Mouse (Mus musculus): ENCODE measurements around the gene Lcor. TPM values are rescaled to one million over a fixed set of nuclear protein-coding genes. Genes with fewer than 3 reads are reported as not detected.

The Lcor gene
- polyA plus RNA-seq, 1 experiment, result 2.9 TPM

DNA sequence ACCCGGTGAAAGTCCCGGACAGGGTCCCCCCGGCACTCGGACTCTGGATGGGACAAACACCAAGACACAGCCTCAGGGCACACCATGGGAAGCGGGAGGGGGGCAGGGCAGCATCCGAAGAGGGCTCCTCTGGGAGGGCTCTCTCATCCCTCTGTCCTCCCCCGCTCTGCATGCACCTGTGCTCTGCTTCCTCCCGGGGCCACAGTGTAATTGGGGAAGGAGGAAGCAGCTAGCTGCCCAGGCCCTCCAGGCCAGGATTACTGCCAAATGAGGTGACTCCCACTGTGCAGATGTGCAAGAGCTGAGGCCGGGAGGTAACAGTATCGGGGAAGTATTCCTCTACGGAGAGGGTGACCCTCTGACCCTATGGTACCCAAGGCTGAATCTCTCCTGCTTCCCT is 118.2 kb downstream of the Lcor start:
- Histone ChIP-seq H3K36me3 (ENCODE audit: control insufficient read depth, insufficient read depth, low read length) (no peaks in the 10 kb centered on the region), H3K27ac (ENCODE audit: insufficient read depth, low read depth, low read length) (no peak overlapping the region), H3K4me1 (ENCODE audit: control insufficient read depth, insufficient read depth, insufficient read length, low read length) (peaks cover 4% of the 10 kb centered on the region; the same call in 1 of the 2 replicates), H3K27me3 (ENCODE audit: control insufficient read depth, insufficient read depth, low read length) (no peaks in the 10 kb centered on the region), H3K4me3 (ENCODE audit: low read depth, low read length) (no peak overlapping the region)
- TF ChIP-seq POLR2A (IDR thresholded peaks at IDR 0.05; ENCODE audit: low read depth, low read length), result no peak
- no peak for TF ChIP-seq CTCF (IDR thresholded peaks at IDR 0.05; ENCODE audit: extremely low read depth, insufficient read length, insufficient replicate concordance, low read depth, low read length)
- WGBS, result 44% methylated on average over 11 of the region's 11 CpGs

GRCm38 (mm10) chr19:41606208-41606987 is 124.0 kb downstream of the Lcor start:
- Histone ChIP-seq H3K27me3 (ENCODE audit: control insufficient read depth, insufficient read depth, low read length) (no peaks in the 10 kb centered on the region), H3K36me3 (ENCODE audit: control insufficient read depth, insufficient read depth, low read length) (no peaks in the 10 kb centered on the region), H3K27ac (ENCODE audit: insufficient read depth, low read depth, low read length) (no peak overlapping the region), H3K4me3 (ENCODE audit: low read depth, low read length) (no peak overlapping the region), H3K4me1 (ENCODE audit: control insufficient read depth, insufficient read depth, insufficient read length, low read length) (peaks cover 3% of the 10 kb centered on the region)
- TF ChIP-seq POLR2A (IDR thresholded peaks at IDR 0.05; ENCODE audit: low read depth, low read length) (no peak), CTCF (IDR thresholded peaks at IDR 0.05; ENCODE audit: extremely low read depth, insufficient read length, insufficient replicate concordance, low read depth, low read length) (no peak)
- WGBS, result 73% methylated on average over 10 of the region's 10 CpGs

- H3K4me1 ChIP-seq (ENCODE audit: control insufficient read depth, insufficient read depth, insufficient read length, low read length), result no peaks in the 10 kb centered on the region
- H3K27ac ChIP-seq (ENCODE audit: insufficient read depth, low read depth, low read length), result no peak overlapping the region
- H3K27me3 ChIP-seq (ENCODE audit: control insufficient read depth, insufficient read depth, low read length), result no peaks in the 10 kb centered on the region
- no peaks in the 10 kb centered on the region for H3K36me3 ChIP-seq (ENCODE audit: control insufficient read depth, insufficient read depth, low read length)
- 23% methylated on average over 6 of the region's 6 CpGs for WGBS
- no peak overlapping the region for H3K4me3 ChIP-seq (ENCODE audit: low read depth, low read length)
- TF ChIP-seq CTCF (IDR thresholded peaks at IDR 0.05; ENCODE audit: extremely low read depth, insufficient read length, insufficient replicate concordance, low read depth, low read length) (no peak), POLR2A (IDR thresholded peaks at IDR 0.05; ENCODE audit: low read depth, low read length) (no peak)
Observed at GRCm38 (mm10) chr19:41611683-41612082, 129.2 kb downstream of the Lcor start.

Other genes starting within 250 kb of the Lcor start
- gene Tm9sf3, start 218.6 kb upstream of the Lcor start, polyA plus RNA-seq (2012; rRNA removed), result 17.7 and 33.5 TPM in 2 replicates
- gene Pik3ap1, start 97.5 kb upstream of the Lcor start, polyA plus RNA-seq (2012; rRNA removed), result 3.5 and 4.3 TPM in 2 replicates
- 0.56 and 1.0 TPM in 2 replicates for gene Gm340, start 99.7 kb downstream of the Lcor start, polyA plus RNA-seq (2012; rRNA removed)